Mouse (Mus musculus): ENCODE results near the gene Rbfox2. TPM values are rescaled to one million over a fixed set of nuclear protein-coding genes. Genes with fewer than 3 reads are reported as not detected.
"Not testable (repeated sequence)": the region's sequence is repeated elsewhere in the genome, so short reads cannot be mapped to it uniquely, and the experiment has no call there.

The Rbfox2 gene
- polyA plus RNA-seq, 1 experiment from 2014 or later: 6.5 TPM

DNA sequence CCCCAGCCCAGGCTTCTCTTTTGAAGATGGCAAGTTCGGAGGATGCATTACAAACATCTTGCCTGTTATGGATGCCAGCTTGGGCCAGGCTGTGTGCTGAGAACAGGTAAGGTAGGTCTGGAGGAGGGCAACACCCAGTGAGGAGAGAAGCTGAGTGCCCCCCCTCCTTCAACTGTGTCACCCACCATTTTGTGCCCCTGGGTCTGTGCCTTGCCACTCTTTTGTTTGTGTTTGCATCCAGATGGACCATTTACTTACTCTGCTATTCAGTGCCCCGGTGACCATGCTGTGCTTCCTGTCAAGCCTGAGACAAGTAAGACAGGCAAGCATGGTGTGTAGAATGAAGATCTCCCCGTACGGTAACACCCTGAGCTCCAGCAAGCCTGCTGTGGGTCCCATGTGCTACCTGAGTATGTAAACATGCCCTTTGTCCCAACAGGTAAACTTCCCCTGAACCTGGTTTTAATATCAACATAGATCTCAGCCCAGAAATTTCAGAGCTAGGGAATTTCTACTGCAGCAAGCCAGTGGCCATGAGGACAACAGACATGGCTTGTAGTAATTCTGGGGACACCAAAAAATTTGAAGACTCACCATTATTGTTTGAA is 234.1 kb downstream of the Rbfox2 start:
- no peak for DNase-seq (ENCODE audit: low spot score)

DNA sequence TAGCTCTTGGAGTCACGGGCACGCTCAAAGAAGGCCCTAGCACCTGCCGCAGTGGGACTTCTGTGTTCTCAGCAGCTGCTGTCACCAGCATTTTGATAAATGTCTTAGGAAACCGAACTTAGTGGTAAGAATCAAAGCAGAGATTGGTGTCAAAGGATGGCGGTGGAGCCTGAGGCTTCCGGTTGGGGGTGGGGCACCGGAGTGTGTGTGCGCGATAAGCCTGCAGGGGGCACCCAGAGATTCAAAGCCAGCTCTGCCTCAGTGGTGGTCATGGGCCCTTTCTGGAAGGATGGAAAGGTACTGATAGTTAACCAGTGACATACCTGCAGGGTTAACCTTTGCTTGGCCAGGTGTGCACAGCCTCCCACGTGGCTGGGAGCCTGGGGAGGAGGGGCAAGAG is 235.3 kb downstream of the Rbfox2 start:
- peak; percentile 93 for DNase-seq (ENCODE audit: low spot score)

DNA sequence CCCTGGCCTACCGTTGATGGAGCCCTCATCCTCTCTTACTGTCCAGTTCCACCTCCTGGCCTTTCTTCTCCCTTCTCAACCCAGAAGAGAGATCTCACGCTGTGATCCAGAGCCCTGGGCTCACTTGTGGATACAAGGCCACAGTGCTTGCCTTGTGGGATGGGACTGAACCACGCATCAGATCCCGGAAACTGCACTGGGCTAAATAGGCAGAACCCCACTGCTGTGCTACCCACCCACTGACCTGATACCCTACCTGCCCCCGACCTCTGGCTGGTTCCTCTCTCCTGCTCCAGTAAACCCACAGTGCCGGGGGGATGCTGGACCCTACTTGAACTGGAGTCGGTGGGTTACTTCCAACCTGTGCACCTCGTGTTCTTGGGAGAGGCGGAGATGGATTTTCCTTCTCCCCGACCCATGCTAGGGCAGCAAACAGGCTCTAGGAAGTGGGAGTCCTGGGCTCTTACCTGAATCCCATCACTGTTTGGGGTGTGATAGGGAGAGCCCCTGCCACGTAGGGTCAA is 236.0 kb downstream of the Rbfox2 start:
- DNase-seq (ENCODE audit: low spot score): no peak

DNA sequence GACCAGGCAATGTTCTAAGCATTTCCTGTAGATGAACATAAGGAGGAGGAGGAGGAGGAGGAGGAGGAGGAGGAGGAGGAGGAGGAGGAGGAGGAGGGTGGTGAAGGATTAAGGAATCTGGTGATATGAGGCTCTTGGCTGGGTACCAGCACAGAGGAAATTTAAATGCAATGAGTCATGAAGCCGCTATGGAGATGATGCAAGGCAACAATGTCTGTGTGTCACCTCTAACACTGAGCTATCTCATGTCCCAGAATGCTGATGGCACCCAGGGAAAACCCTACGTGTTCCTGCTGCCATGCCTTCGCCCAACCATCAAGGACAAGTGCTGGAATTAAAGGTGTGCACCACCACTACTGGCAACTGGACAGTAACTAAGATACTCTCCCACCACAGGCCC is 237.8 kb downstream of the Rbfox2 start:
- DNase-seq (ENCODE audit: low spot score): no peak

DNA sequence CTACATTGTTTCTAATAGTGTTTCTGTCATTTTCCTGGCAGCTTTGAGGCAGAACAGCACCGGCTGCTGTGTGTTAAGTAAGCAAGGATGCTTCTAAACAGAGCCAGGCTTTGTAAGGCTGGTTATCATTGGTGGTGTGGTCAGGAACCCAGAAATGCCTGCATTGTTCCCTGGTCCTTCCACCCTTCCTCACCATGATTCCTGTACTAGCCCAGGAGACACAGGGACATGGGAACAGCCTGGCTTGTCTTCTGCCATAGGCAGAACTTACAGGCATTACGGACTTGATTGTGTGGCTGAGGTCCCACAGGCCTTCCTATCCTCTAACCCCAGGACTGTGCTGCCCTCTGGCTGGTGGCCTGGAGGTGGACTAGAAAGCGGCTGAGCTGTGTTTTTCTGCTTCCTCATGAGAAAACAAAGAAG is 238.4 kb downstream of the Rbfox2 start:
- DNase-seq (ENCODE audit: low spot score): no peak

DNA sequence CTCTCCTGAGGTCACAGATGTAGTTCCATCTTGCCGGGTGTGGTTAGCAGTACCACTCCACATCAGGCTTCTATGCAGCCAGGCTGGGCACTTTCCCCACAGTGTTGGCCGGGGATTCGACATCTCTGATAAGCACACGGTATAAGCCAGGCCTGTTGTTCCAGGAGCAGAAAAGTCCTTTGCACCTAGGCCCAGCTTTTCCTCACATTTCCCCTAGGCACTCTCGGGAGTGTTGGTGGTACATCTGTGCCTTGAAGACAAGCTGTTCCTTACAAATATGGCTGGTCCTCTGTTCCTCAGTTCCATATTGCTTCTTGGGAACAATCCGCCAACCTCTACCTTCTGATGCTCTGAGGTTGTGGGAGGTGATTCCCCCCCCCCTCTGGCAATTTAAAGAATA is 240.6 kb downstream of the Rbfox2 start:
- no peak for DNase-seq (ENCODE audit: low spot score)

DNA sequence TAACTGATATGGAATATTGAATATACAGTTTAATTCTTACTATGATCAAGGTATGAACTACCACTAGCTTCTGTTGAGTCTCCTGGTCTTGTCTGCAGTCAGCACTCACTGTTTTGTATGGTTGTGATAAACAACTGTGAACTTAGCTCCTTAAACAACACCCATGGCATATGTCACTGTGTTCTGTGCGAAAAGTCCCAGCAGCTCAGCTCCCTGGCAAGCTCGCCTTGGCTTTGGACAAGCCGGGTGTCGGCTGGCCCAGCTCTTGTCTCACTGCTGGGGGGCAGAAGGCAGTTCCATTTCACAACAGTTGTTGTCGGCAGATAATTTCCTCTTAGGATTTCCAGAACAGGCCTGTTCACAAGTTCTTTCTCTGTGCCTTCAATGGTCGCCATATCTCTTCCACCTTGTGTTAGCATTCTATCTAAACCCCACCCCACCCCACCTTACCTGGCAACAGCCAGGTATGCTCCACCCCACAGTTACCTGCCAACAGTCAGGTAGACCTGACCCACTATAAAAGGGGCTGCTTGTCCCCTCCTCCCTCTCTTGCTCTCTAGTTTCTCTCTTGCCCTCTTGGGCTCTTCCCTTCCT is 241.4 kb downstream of the Rbfox2 start:
- no peak for DNase-seq (ENCODE audit: low spot score)

DNA sequence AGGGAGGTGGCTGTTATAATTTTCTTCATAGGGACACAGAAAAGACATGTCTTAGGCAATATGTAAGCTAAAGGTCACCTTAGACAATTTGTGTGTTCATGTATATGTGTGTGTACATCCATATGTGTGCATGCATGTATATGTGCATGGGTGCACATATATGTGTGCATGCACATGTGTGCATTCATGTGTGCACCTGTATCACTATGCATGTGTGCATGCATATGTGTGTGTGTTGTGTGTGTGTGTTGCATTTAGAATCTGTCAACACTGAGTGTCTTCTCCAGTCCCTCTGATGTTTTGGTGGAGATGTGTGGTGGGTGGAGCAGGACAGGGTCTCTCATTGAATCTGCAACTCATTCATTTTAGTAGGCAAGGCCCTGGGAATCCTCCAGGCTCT is 244.1 kb downstream of the Rbfox2 start:
- DNase-seq (ENCODE audit: low spot score): no peak

DNA sequence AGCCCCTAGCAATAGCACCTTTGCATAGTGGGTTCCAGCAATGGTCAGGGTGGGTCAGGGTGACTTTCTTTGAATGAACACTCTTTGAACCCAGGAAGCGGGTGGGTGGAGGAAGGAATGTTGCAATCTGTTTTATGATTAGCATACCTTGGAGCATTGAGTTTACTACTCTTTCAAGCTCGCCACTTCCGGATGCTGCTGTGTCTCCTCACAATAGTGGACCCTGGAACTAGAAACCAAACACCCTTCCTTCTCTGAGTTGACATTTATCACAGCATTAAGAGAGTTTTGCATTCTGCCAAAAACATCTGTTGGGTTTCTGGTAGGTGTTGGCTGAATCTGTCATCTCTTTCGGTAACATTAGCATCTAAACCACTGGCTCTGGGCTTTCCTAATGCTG is 247.4 kb downstream of the Rbfox2 start:
- not testable (repeated sequence) for DNase-seq (ENCODE audit: low spot score)

DNA sequence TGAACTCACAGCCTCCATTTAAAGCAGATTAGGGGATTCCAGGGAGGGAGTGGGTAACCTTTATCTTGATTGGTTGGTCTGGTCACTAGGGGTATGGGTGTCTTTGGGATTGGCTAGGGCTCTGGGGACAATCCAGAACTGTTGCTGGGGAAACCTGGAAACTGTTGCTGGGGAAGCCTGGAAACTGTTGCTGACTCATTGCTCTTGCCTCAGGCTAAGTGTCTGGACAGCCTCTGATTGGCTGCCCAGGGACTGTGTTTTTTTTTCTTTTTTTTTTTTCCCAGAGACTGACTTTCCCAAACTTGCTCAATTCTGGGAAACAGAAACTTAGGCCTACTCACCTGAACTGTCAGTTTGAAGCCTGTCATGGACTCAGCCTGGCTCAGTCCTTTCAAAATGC is 248.2 kb downstream of the Rbfox2 start:
- DNase-seq (ENCODE audit: low spot score): no peak

DNA sequence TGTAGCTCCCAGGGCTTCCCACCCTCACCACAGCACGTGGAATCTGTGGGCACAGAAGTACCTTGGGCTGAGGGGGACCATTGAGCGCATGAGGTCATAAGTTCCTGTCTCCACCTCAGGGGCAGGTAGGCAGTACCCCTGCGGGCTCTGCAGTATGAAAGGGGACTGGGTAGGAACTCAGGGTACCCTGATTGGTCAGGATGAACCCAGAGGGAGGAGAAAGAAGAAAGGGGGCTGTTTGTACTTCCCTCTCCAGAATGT is 250.1 kb downstream of the Rbfox2 start:
- no peak for DNase-seq (ENCODE audit: low spot score)

DNA sequence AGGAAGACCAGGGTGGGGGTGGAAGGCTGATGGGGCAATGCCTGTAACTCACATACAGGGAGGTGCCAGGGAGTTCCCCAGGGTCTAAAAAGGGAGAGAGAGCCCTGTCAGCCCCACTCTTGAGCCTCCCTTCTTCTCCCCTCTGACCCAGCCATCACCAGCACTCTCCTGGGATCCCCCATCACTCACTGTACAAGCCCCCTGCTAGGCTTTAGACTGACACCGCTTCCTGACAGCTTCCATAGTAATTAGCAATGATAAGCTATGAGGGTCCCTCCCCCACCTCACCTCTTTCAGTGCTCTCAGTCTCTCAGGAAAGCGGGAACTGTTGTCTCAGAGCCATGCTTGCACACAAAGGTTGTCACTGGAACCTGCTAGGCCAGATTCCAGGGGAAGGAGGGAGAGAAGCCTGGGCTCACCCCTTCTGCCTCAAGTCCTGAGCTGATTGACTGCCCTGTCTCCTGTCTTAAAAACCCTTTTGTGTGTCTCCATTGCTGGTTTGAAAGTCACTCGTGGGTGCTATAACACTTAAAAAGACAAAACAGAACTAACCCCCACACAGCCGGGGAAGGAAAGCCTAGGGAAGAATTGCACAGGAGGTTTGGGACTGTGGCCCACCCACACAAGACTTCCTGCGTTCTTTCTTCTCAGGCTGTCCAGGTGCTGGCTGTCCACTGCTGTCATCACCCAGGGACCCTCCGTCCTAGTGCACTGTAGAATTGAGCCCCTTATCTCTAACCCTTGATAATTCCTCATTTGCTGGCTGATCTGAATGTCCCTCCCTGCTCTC is 250.6 kb downstream of the Rbfox2 start:
- DNase-seq (ENCODE audit: low spot score): no peak

DNA sequence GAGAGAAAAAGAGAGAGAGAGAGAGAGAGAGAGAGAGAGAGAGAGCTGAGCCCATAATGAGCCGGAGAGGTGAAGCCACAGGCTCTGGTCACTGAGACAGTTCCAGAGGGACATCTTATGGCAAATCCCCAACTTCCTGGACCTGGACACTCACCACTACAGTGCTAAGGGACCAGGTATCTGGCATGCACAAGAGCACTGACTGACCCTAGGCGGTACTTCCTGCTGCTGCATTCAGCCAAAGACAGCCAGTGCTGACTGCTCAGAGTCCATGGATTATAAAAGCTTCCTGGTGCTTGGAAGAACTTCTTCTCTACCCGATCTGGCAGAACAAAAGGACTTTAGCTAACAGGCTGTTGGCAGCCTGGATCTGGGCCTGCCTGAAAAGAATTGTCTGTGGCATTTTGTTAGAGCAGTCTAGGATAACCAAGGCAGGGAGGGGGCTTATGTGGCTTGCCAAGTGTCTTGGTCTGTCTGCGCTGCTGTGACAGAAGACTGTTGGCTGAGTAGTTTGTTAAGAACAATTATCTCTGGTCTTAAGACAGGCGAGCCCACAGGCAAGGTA is 252.1 kb downstream of the Rbfox2 start:
- DNase-seq (ENCODE audit: low spot score): no peak

DNA sequence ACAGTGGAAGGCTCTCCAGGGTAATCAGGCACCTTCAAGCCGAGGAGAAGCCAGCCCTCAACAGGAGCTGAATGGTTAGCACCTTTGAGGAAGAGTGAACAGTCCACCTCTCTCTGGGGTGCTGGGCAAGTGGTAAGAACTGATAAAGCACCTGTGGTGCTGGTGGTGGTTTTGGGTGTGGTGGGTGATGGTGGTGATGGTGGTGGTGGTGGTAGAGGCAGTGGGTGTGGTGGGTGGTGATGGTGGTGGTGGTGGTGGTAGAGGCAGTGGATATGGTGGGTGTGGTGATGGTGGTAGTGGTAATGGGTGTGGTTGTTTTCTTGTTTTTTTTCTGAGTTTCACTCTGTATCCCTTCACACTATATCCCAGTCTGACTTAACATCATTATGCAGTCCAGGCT is 253.8 kb downstream of the Rbfox2 start:
- DNase-seq (ENCODE audit: low spot score): no peak

DNA sequence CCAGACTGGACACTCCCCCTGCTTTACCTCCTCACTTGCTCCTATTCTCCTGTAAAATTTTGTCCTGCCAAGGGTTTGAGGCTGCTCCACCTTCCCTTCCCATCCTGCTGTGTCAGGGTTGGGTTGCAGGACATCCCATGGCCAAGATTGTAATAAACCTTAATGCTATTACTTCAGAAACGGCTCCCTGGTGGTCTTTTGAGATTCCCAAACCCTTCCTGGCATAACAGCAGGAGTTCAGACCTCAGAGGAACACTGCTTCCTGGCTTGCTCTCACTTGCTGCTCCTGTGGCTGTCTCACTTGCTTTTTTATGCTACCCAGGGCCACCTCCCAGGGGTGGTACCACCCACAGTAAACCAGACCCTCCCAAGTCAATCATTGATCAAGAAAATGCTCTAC is 254.6 kb downstream of the Rbfox2 start:
- no peak for DNase-seq (ENCODE audit: low spot score)

DNA sequence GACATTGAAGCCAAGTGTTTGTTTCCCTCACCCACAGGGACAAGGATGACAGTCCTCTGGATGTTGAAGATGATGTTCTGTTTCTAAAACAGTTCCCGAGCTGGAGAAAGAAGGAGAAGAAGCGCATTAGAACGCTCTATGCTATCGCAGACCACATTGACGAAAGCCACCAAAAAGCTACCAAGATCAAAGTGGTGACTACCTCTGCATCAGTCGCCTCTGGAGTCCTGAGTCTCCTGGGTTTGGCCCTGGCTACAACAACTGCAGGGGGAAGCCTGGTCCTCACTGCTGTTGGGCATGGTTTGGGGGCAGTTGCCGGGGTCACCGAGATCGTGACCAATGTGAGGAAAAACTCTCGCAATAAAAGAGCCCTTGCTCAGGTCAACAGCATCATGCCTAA is 256.2 kb downstream of the Rbfox2 start, which contains the start of gene Mb:
Gene Mb, minus strand, starts transcription at position 101 of the 400 bp plus-strand sequence.
- DNase-seq (ENCODE audit: low spot score): no peak

DNA sequence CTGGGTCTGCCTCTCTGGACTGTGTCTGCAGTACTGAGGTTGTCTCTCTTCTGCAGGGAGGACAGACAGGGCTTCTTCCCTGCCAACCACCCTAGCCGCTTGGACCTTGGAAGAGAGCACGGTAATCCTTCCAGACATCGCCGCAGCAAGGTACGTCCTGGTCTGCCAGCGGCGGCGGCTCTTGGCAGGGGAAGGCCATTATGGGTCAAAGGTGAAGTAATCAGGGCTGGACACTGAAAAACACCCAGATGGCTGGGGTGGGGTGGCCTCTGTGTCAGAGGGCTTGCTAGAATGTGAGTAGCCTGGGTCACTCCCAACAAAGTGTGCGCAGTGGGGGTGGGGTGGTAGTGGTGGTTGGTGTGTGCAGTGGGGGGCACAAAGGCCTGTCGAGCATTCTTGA is 261.2 kb downstream of the Rbfox2 start:
- no peak for DNase-seq (ENCODE audit: low spot score)

DNA sequence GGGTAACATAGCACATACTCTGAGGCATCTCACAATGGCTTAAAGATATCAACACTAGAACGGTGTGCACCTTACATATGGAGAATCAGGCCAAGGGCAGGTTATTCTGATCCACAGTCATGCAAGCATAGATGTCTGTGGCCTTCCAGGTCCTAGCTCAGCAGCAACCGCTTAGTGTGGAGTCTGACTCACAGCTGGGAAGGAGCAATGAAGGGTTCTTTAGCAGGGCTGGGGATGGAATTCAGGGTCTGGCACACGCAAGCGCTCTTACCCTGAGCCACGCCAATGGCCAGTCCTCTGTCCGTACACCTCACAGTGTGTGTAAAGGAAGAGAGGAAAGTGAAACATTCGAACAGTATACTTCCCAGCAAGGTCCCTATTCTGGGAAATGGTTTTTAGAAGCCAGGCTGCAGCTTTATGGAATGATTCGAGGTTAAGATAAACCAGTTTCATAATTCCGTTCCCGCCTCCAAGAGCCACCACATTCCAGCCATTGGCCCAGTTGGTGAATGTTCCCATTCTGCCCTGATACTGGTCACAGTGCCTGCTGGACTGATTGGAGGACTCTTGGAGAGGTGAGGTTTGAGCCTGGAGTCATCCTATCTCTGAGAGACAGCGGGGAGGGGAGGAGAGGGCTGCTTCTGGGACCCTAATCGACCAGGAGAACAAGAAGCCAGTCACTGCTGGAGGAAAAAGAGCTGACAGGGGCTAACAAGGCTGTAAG is 262.0 kb downstream of the Rbfox2 start, which contains the start of gene Apol6:
Gene Apol6, plus strand, starts transcription at position 133 of the 724 bp plus-strand sequence.
- DNase-seq (ENCODE audit: low spot score): no peak

DNA sequence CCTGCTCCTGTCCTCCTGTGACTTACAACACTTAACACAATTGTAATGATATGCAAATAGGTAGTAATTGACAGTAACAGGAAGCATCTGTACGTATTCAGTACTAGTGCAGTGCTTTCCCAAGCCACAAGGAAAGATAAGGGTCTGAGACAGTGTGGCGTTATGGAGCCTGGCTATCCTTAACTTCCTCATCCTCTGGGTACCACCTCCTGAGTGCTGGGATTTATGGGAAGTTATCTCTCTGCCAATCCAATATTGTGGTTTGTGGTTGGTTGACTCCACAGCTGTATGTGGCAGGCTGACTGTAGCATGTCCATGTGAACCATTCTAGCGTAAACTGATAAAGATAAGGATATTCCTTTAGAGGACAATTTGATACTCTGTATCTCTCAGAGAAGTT is 266.0 kb downstream of the Rbfox2 start:
- no peak for DNase-seq (ENCODE audit: low spot score)

DNA sequence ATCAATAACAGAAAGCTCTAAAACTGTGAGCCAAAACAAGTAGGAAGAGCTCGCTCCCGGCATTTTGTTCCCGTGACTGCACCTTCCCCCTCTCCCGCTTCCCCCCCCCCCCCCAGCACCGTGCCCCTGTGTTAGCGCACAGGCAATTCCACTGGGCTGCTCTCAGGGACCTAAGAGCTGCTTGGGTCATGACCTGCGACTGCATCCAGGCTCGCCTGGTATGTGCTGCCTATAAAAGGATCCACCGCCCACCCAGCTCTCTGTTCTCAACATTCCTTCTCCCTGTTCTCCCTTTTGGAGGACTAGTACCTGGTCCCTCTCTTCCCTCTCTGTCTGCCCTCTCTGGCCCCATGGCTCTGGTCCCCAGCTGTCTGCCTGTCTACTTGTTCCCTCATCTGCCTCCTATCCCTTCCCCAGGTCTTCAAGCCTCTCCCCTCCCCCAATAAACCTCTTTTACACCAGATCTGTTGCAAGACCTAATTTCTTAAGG is 267.5 kb downstream of the Rbfox2 start:
- DNase-seq (ENCODE audit: low spot score): no peak

All from thymus, postnatal 0 days (tissue).